Mouse (Mus musculus): ENCODE measurements around the gene Pigf.
"Not testable (repeated sequence)": the region's sequence is repeated elsewhere in the genome, so short reads cannot be mapped to it uniquely, and the experiment has no call there.

Pigf gene

GRCm38 (mm10) chr17:87025269-87025949, at the start of gene Pigf, which contains the start of gene Cript:
Pigf (minus strand) TSS chr17:87025406.
Cript (plus strand) TSS chr17:87025550.
- peak; percentile 96 for DNase-seq (ENCODE audit: low spot score in 2 of 2)

- DNase-seq (ENCODE audit: low spot score in 2 of 2), result no peak
Measured at GRCm38 (mm10) chr17:87073470-87073869, 48.3 kb upstream of the Pigf start.

GRCm38 (mm10) chr17:87072766-87073440, 47.7 kb upstream of the Pigf start:
- no peak for DNase-seq (ENCODE audit: low spot score in 2 of 2)

- not testable (repeated sequence) for DNase-seq (ENCODE audit: low spot score in 2 of 2)
Measured at GRCm38 (mm10) chr17:87072183-87072582, 47.0 kb upstream of the Pigf start.

- DNase-seq (ENCODE audit: low spot score in 2 of 2), result no peak
Measured at GRCm38 (mm10) chr17:87068997-87069396, 43.8 kb upstream of the Pigf start.

- DNase-seq (ENCODE audit: low spot score in 2 of 2), result peak in 1 of 2 experiments; percentile 10
Measured at GRCm38 (mm10) chr17:87063969-87064368, 38.8 kb upstream of the Pigf start.

- no peak for DNase-seq (ENCODE audit: low spot score in 2 of 2)
Measured at GRCm38 (mm10) chr17:87063461-87063860, 38.3 kb upstream of the Pigf start.

- no peak for DNase-seq (ENCODE audit: low spot score in 2 of 2)
Measured at GRCm38 (mm10) chr17:87062639-87063038, 37.4 kb upstream of the Pigf start.

- no peak for DNase-seq (ENCODE audit: low spot score in 2 of 2)
Measured at GRCm38 (mm10) chr17:87057486-87058266, 32.5 kb upstream of the Pigf start.

- no peak for DNase-seq (ENCODE audit: low spot score in 2 of 2)
Measured at GRCm38 (mm10) chr17:87056761-87057160, 31.6 kb upstream of the Pigf start.

- no peak for DNase-seq (ENCODE audit: low spot score in 2 of 2)
Measured at GRCm38 (mm10) chr17:87055663-87056062, 30.5 kb upstream of the Pigf start.

- no peak for DNase-seq (ENCODE audit: low spot score in 2 of 2)
Measured at GRCm38 (mm10) chr17:87055051-87055459, 29.8 kb upstream of the Pigf start.

GRCm38 (mm10) chr17:87053921-87054320, 28.7 kb upstream of the Pigf start:
- DNase-seq (ENCODE audit: low spot score in 2 of 2), result no peak

- DNase-seq (ENCODE audit: low spot score in 2 of 2), result no peak
Measured at GRCm38 (mm10) chr17:87052432-87052831, 27.2 kb upstream of the Pigf start.

GRCm38 (mm10) chr17:87051652-87052051, 26.4 kb upstream of the Pigf start:
- DNase-seq (ENCODE audit: low spot score in 2 of 2), result no peak

GRCm38 (mm10) chr17:87050469-87051175, 25.4 kb upstream of the Pigf start:
- no peak for DNase-seq (ENCODE audit: low spot score in 2 of 2)

GRCm38 (mm10) chr17:87049696-87050095, 24.5 kb upstream of the Pigf start:
- DNase-seq (ENCODE audit: low spot score in 2 of 2), result no peak

- no peak for DNase-seq (ENCODE audit: low spot score in 2 of 2)
Measured at GRCm38 (mm10) chr17:87044796-87045195, 19.6 kb upstream of the Pigf start.

- peak; percentile 71 to 85 for DNase-seq (ENCODE audit: low spot score in 2 of 2)
Measured at GRCm38 (mm10) chr17:87044364-87044763, 19.2 kb upstream of the Pigf start.

GRCm38 (mm10) chr17:87041739-87042138, 16.5 kb upstream of the Pigf start:
- DNase-seq (ENCODE audit: low spot score in 2 of 2), result no peak

- no peak for DNase-seq (ENCODE audit: low spot score in 2 of 2)
Measured at GRCm38 (mm10) chr17:87038496-87038895, 13.3 kb upstream of the Pigf start.
